Mouse (Mus musculus) limb, embryonic 10.5 days (tissue): ENCODE measurements at regions not wholly inside any gene's neighbourhood (a gene's known extent, or its start where the extent isn't known, plus 50 kb on each side); places are given as distances from the start of the nearest gene placed in this dataset.

Experiments used
- DNase-seq: peaks from one replicate; pipeline ENCODE4 v3.0.0-alpha.2; 2017; ENCODE audit warnings: low spot score
- H3K27ac ChIP-seq: fragments of 300-500 bp; sonication (generic); 2 replicates; pipeline ENCODE4 v1.5.1; 2016; ENCODE audit warnings: mild to moderate bottlenecking
- H3K27me3 ChIP-seq: fragments of 300-500 bp; sonication (generic); 2 replicates; pipeline ENCODE4 v1.6.1; 2016; ENCODE audit warnings: low read depth, mild to moderate bottlenecking; ENCODE audit not compliant: poor library complexity, severe bottlenecking
- H3K36me3 ChIP-seq: fragments of 300-500 bp; sonication (generic); 2 replicates; pipeline ENCODE4 v1.6.1; 2016; ENCODE audit warnings: mild to moderate bottlenecking, moderate library complexity
- H3K4me1 ChIP-seq: fragments of 300-500 bp; sonication (generic); 2 replicates; pipeline ENCODE4 v1.6.1; 2016
- H3K4me3 ChIP-seq: fragments of 300-500 bp; sonication (generic); 2 replicates; pipeline ENCODE4 v1.5.1; 2016; ENCODE audit warnings: mild to moderate bottlenecking, moderate library complexity
- H3K9me3 ChIP-seq: fragments of 300-500 bp; sonication (generic); replicated peaks from 2 replicates; pipeline ENCODE4 v1.6.1; 2016; ENCODE audit warnings: mild to moderate bottlenecking
- WGBS: fragments of 180-500 bp; shearing (Covaris S2); methylation state at CpG from one replicate; pipeline ENCODE4 v1.1.7; 2016; 5-methylcytosine and 5-hydroxymethylcytosine counted together

- H3K4me1 ChIP-seq = no peaks in the 10 kb centered on the region
- H3K9me3 ChIP-seq = no peaks in the 10 kb centered on the region
- no peaks in the 10 kb centered on the region for H3K36me3 ChIP-seq
- no peak for DNase-seq
- H3K4me3 ChIP-seq = no peak overlapping the region
- WGBS = 91% methylated on average over 4 of the region's 4 CpGs
- no peak overlapping the region for H3K27ac ChIP-seq
- no peaks in the 10 kb centered on the region for H3K27me3 ChIP-seq
Measured at GRCm38 (mm10) chr12:51294971-51295477, 52.8 kb upstream of the G2e3 start.

GRCm38 (mm10) chr12:51278358-51278757, 69.5 kb upstream of the G2e3 start:
- no peak for DNase-seq
- 90% methylated on average over 1 of the region's 1 CpGs for WGBS

GRCm38 (mm10) chr12:51275818-51276538, 71.9 kb upstream of the G2e3 start:
- Histone ChIP-seq H3K27me3 (no peaks in the 10 kb centered on the region), H3K4me3 (no peak overlapping the region), H3K4me1 (no peaks in the 10 kb centered on the region), H3K9me3 (no peaks in the 10 kb centered on the region), H3K27ac (no peak overlapping the region), H3K36me3 (no peaks in the 10 kb centered on the region)
- 49% methylated on average over 14 of the region's 14 CpGs for WGBS
- DNase-seq = no peak

More at GRCm38 (mm10) chr12:51278358-51278757, 69.5 kb upstream of the G2e3 start:
- Histone ChIP-seq H3K4me1 (no peaks in the 10 kb centered on the region), H3K27ac (no peak overlapping the region), H3K9me3 (no peaks in the 10 kb centered on the region), H3K4me3 (no peak overlapping the region), H3K36me3 (no peaks in the 10 kb centered on the region), H3K27me3 (no peaks in the 10 kb centered on the region)

- Histone ChIP-seq H3K27ac (no peak overlapping the region), H3K4me1 (no peaks in the 10 kb centered on the region), H3K4me3 (no peak overlapping the region), H3K36me3 (no peaks in the 10 kb centered on the region), H3K27me3 (no peaks in the 10 kb centered on the region), H3K9me3 (no peaks in the 10 kb centered on the region)
- no peak for DNase-seq
- 93% methylated on average over 5 of the region's 5 CpGs for WGBS
Measured at GRCm38 (mm10) chr12:51273486-51273885, 74.4 kb upstream of the G2e3 start.

- H3K4me1 ChIP-seq = no peaks in the 10 kb centered on the region
- H3K27me3 ChIP-seq = no peaks in the 10 kb centered on the region
- 77% methylated on average over 7 of the region's 7 CpGs for WGBS
- no peak overlapping the region for H3K27ac ChIP-seq
- no peaks in the 10 kb centered on the region for H3K9me3 ChIP-seq
- H3K36me3 ChIP-seq = no peaks in the 10 kb centered on the region
- H3K4me3 ChIP-seq = no peak overlapping the region
- no peak for DNase-seq
Measured at GRCm38 (mm10) chr12:51242839-51243238, 105.0 kb upstream of the G2e3 start.

- Histone ChIP-seq H3K27ac (no peak overlapping the region), H3K9me3 (no peaks in the 10 kb centered on the region), H3K4me3 (no peak overlapping the region), H3K27me3 (no peaks in the 10 kb centered on the region), H3K36me3 (no peaks in the 10 kb centered on the region), H3K4me1 (no peaks in the 10 kb centered on the region)
- 94% methylated on average over 7 of the region's 7 CpGs for WGBS
- no peak for DNase-seq
Measured at GRCm38 (mm10) chr12:51241131-51241781, 106.6 kb upstream of the G2e3 start.

GRCm38 (mm10) chr12:51211691-51212090, 136.2 kb upstream of the G2e3 start:
- 43% methylated on average over 2 of the region's 2 CpGs for WGBS
- no peaks in the 10 kb centered on the region for H3K27me3 ChIP-seq
- DNase-seq = no peak
- H3K4me1 ChIP-seq = no peaks in the 10 kb centered on the region
- no peaks in the 10 kb centered on the region for H3K36me3 ChIP-seq
- H3K4me3 ChIP-seq = no peak overlapping the region
- no peak overlapping the region for H3K27ac ChIP-seq
- H3K9me3 ChIP-seq = no peaks in the 10 kb centered on the region

- H3K9me3 ChIP-seq = no peaks in the 10 kb centered on the region
- H3K4me3 ChIP-seq = no peak overlapping the region
- no peaks in the 10 kb centered on the region for H3K36me3 ChIP-seq
- no peaks in the 10 kb centered on the region for H3K4me1 ChIP-seq
- 81% methylated on average over 5 of the region's 5 CpGs for WGBS
- no peak for DNase-seq
- no peaks in the 10 kb centered on the region for H3K27me3 ChIP-seq
- H3K27ac ChIP-seq = no peak overlapping the region
Measured at GRCm38 (mm10) chr12:51196289-51196688, 151.6 kb upstream of the G2e3 start.

- H3K27ac ChIP-seq = no peak overlapping the region
- H3K9me3 ChIP-seq = no peaks in the 10 kb centered on the region
- H3K27me3 ChIP-seq = no peaks in the 10 kb centered on the region
- H3K4me3 ChIP-seq = no peak overlapping the region
- no peaks in the 10 kb centered on the region for H3K4me1 ChIP-seq
- no peaks in the 10 kb centered on the region for H3K36me3 ChIP-seq
- WGBS = 87% methylated on average over 8 of the region's 8 CpGs
- no peak for DNase-seq
Measured at GRCm38 (mm10) chr12:51195136-51195535, 152.7 kb upstream of the G2e3 start.

- no peaks in the 10 kb centered on the region for H3K4me1 ChIP-seq
- no peaks in the 10 kb centered on the region for H3K27me3 ChIP-seq
- H3K4me3 ChIP-seq = no peak overlapping the region
- no peaks in the 10 kb centered on the region for H3K9me3 ChIP-seq
- H3K27ac ChIP-seq = no peak overlapping the region
- WGBS = 57% methylated on average over 1 of the region's 1 CpGs
- no peaks in the 10 kb centered on the region for H3K36me3 ChIP-seq
- DNase-seq = no peak
Measured at GRCm38 (mm10) chr12:51190754-51191153, 157.1 kb upstream of the G2e3 start.

- no peaks in the 10 kb centered on the region for H3K36me3 ChIP-seq
- 77% methylated on average over 5 of the region's 5 CpGs for WGBS
- no peaks in the 10 kb centered on the region for H3K4me1 ChIP-seq
- no peaks in the 10 kb centered on the region for H3K9me3 ChIP-seq
- no peak overlapping the region for H3K27ac ChIP-seq
- no peak for DNase-seq
- no peaks in the 10 kb centered on the region for H3K27me3 ChIP-seq
- H3K4me3 ChIP-seq = no peak overlapping the region
Measured at GRCm38 (mm10) chr12:51190186-51190585, 157.7 kb upstream of the G2e3 start.

- Histone ChIP-seq H3K27ac (no peak overlapping the region), H3K9me3 (no peaks in the 10 kb centered on the region), H3K36me3 (no peaks in the 10 kb centered on the region), H3K4me1 (no peaks in the 10 kb centered on the region), H3K27me3 (no peaks in the 10 kb centered on the region), H3K4me3 (no peak overlapping the region)
- DNase-seq = no peak
Measured at GRCm38 (mm10) chr12:51188229-51188628, 159.6 kb upstream of the G2e3 start.

GRCm38 (mm10) chr12:51187726-51188125, 160.1 kb upstream of the G2e3 start:
- H3K9me3 ChIP-seq = no peaks in the 10 kb centered on the region
- H3K4me3 ChIP-seq = no peak overlapping the region
- 84% methylated on average over 6 of the region's 6 CpGs for WGBS
- H3K27me3 ChIP-seq = no peaks in the 10 kb centered on the region
- DNase-seq = no peak
- H3K36me3 ChIP-seq = no peaks in the 10 kb centered on the region
- H3K4me1 ChIP-seq = no peaks in the 10 kb centered on the region
- H3K27ac ChIP-seq = no peak overlapping the region
